Mouse (Mus musculus) A20 (cell line): ENCODE measurements around the gene Jmjd7.

Source experiments
- DNase-seq: peaks from one replicate; pipeline ENCODE4 v3.0.0-alpha.2; 2011; ENCODE audit warnings: low read depth, low spot score

Gene Jmjd7

DNA sequence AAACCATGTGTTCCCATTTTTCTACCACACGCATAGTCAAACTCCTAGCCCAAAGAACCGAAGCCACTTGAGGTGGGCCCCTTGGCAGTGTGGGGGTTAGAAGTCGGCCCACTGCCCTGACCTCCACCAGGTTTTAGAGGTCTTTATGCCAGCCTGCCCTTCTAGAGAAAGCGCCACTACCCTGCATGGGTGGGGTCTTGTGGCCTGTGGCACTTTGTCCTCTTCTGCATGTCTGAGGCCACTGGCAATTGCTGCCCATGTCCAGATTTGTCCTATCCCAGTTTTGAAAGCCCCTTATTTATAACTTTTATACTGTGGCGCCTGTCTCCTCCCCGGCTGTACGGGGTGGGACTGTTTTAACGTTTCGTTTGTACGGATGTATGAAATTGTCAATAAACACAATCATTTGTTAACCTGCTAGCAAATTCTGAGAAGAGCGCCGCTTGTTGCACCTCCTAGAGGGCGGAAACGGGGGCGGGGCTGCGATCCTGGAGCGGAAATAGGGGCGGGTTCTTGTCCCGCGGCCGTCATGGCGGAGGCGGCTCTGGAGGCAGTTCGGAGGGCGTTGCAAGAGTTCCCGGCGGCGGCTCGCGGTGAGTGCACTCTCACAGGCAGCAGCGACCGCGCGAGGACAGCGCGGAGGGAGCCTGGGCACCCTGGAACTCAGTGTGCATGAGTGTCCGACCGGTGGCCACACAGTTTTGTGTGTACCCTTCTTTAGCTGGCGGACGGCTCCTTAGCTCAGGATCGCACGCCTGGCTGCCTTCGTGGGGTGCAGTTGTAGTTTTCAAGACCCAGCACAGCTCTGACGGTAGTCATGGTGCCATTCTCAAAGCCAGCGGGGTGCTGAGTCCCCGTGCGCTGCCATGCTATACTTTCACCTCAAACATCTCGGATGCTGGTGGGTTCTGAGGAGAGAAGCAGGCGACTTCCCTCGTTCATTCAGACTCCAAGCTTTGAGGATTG lies at the start of gene Jmjd7, which contains the start of gene Gm28042:
Gene Jmjd7 (plus strand): TSS at position 500 of the 966 bp plus-strand sequence.
Gene Gm28042 (plus strand): TSS at position 510 of the 966 bp plus-strand sequence.
- peak; percentile 95 for DNase-seq

DNA sequence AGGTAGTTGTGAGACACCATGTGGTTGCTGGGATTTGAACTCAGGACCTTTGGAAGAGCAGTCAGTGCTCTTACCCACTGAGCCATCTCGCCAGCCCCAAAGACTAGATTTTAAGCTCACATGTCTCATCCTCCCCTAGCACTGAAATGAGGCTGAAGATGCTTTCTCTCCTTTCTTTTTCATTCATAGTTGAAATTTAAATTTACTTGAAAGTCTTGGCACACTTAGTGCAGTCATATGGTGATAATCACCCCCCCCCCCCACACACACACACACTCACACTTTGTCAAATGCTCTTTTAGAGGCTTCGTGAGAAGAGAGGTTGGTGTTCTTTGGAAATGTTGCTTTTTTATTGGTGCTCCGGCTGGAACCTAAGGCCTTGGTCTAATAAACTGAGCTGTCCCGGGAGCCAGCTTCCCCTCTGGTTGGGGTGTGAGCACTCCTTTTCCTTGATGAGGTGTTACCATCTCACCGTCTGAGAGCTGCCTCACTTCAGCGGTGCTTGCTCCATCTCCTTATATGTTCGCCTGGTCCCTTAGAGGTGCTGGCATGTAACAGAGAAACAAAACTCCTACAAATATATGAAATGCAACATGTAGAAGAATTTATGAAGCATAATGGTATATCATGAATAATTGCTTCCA lies 46.8 kb upstream of the Jmjd7 start:
- no peak for DNase-seq

DNA sequence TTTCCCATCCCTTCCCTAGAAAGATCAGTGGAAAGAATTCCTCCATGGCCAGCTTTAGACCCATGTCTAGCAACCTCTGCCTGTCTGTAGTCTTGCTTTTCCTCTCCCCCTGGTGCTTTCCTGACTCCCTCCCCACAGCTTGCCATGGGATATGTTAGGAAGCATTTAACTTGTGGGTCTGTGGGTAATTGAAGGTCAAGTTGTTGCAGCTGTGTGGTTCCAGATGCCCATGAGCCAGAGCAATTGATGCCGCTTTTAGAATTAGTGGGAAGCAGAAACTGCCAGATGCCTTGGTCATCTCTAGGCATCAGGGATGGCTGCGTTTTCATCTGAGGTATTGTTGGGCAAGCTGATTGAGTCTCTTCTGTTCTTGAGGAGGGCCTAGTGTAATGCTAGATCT lies 45.7 kb upstream of the Jmjd7 start:
- no peak for DNase-seq

DNA sequence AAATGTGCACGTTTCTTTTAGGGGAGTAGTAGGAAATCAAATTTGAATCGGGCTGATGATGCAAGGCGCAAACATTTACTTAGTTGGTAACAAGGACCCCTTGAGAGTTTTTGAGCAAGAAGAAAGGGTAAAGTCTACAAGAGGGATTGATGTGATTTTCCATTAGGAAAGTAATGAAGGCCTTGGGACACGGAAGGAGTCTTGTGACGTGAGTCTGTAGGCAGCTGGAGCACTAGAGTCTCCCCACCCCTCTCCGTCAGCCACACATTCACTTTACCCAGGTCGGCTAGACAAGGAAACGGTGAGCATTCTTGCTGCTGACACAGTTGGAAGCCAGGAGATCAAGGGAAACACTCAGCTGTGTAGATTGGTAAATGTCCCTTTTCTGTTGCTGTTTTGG lies 41.4 kb upstream of the Jmjd7 start:
- DNase-seq: no peak

DNA sequence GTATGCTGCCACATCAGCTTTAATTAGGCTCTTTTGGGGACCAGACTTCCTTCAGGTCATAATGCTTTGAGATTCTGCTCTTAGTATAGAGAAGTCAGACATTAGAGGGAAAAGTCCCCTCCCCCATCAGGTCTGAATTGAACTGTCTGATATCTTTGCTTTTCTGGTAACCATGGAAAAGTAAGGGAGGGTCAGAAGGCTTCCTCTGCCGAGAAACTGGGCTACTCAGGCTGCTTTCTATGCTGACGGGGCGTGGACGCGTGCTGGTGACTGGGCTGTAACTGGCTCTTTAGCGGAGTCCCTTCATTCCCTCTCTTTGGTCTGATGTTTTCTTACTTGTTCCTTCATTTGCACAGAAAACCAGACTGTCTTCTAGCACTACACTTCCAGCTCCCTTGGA lies 40.9 kb upstream of the Jmjd7 start:
- no peak for DNase-seq

DNA sequence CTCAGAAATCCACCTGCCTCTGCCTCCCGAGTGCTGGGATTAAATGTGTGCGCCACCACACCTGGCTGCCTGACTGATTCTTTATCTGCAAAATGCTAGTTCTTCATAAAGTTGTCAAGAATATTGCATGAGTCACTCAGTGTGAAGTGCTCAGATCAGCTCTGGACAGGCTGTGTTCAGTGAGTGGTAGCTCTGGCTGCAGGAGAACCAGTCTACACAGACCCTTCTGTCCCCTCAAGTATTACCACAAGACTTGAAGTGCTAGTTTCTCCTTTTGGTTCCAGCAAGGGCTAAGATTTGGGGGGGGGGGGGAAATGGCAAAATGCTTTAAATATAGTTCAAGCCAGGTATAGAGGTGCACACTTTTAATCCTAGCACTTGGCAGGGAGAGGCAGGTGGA lies 39.8 kb upstream of the Jmjd7 start:
- no peak for DNase-seq

DNA sequence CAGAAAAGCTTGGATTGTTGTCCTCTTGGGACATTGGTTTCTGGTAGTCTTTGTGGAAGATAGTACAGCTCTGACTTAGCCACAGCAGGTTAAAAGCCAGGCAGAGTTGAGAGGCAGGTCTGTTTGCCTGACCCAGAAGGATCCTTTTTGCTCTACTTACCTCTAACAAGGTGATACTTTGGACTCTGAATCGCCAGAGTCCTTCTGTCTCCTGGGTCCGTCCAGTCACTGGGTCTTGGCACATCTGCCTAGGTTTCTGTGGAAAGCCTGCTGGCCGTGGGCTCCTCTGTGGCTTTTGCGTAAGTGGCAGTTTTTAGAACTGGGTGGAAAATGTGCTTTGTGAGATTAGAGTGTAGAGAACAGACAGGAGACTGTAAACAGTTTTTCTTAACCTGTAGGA lies 38.3 kb upstream of the Jmjd7 start:
- no peak for DNase-seq

DNA sequence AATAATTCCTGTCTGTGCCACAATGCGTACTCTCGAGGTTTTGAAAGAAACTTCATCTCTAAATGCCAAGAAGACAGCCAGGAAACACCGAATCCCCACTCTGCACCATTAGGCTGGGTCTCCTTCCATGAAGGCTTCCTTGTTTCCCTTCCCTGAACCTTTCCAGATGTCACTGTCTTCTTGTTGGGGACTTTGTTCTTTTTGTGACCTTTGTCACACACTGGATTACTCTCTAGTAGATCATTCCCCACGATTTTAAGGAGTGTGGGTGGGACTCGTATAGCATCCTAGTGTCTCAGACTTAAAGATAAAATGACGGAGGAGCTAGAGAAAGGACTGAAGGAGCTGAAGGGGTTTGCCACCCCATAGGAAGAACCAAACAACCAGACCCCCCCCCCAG lies 36.4 kb upstream of the Jmjd7 start:
- no peak for DNase-seq

DNA sequence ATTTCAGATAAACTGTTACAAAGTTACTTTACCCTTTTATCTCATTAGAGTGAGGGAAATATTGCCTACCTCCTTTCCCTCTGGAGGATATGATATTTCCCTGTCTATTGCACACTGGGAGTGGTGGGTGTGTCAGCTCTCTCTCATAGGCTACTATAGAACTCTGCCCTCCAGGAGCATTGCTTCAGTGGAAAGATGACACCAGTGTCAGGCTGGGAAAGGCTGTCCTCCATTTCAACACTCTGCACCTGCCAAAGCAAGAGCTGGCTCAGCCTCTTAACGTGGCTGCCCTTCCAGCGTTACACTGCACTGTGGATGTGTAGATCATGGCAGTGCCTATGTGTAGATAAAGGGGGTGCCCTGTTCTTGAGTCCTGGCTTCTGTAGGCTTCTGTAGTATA lies 34.9 kb upstream of the Jmjd7 start:
- DNase-seq: no peak

DNA sequence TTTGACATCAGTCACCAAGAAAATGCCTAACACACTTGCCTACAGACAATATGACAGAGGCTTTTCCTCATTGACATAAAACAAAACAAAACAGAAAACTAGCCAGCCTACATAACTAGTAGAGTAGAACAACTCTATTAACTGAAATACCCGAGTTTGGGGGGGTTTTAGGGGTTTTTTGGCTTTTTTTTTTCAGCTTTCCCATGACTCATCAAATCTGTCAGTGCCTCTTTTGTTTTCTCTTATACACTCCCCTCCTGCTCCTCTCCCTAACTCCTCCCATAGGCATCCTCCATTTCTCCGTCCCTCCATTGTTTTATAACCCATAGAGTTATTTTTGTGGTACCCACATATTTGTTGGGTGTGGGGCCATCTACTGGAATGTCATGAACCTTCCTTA lies 33.8 kb upstream of the Jmjd7 start:
- DNase-seq: no peak

DNA sequence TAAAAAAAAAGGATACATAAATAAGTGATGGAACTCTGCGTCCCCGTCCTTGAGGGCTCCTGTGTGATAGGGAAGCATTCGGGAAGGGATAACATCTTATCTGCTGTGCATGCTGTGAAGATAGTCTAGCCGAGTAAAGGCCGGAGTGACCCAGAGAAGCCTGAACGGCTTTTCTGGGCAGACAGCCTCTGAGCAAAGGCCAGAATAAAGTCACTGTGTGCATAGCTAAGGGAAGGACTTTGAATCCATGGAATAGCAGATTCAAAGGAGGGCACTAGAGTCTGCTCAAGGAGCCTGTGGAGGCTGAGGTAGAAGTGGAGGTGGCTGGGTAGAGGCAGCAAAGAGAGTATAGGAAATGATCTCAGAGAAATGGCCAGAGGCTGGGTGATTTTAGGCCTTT lies 32.4 kb upstream of the Jmjd7 start:
- DNase-seq: no peak

DNA sequence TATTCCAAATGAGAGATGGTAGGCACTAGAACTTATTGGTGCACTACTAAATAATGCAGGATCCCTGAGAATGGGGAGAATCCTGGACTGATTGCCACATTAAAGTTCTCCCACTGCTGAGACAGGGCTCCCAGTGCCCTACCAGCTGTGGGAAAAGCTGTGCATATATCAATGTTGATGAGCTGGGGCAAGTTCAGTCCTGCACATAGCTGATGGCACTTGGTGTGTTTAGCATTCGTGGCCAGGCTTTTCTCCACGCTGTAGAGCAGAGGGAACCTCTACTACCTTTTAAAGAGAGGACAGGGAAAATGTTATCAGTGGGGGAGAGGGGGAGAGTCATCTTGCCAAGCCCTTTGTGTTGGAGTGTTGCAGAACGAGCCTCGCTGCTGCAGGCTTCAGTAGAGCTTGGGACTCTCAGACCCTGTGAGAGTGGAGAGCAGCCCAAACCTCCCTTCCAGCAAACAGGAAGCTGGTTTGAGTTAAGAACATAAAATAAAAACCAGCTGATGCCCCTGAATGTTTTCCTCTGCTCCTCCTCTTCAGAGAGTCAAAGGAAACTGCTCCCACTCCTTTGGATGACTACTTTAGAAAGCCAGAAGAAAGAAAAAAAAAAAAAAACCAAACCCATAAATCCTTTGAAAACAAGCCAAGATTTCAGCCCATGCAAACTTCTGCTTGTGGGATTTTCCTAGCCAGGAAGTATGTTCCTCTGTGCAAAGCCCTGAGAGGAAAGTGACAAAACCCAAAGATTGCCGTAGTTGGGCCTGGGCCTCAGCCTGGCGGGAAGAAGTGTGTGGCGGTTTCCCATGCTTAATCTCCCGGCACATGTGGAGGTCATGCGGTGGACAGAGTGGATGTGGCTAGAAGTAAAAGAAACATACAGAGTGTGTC lies 31.6 kb upstream of the Jmjd7 start:
- no peak for DNase-seq

DNA sequence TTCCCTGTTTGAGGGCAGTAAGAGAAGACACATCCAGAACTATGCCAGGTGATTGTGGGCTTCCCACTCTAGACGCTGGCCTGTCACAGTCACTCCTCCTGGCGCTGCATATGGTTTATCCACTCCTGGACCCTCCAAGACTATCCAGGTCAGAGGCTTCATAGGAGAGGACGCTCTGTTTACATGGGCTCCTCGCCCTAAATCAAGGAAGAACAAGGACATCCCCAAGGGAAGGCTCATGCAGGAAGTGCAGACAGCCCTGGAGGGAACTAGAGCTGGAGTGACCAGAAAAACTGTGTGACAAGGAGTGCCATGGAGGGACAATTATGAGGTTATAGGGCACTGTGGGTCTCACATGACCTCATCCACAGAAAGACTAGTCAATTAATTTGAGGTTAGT lies 29.9 kb upstream of the Jmjd7 start:
- no peak for DNase-seq

DNA sequence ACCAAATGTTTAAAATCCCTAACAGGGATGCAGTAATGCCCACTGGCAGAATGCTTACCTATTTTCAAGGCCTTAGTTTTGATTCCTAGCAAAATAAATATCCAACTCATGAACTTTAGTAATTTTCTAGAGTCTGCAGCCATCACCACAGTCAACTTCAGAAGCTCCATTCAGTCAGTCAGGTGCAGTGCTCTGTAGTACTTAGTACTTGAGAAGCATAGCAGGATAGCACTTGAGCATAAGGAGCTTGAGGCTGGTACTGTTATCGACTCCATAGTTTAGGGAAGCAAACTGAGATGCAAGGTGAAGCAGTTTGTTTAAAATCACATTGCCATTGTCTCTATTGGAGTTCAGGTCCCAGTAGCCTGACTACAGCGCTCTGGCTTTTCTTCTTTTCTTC lies 27.6 kb upstream of the Jmjd7 start:
- DNase-seq: no peak

DNA sequence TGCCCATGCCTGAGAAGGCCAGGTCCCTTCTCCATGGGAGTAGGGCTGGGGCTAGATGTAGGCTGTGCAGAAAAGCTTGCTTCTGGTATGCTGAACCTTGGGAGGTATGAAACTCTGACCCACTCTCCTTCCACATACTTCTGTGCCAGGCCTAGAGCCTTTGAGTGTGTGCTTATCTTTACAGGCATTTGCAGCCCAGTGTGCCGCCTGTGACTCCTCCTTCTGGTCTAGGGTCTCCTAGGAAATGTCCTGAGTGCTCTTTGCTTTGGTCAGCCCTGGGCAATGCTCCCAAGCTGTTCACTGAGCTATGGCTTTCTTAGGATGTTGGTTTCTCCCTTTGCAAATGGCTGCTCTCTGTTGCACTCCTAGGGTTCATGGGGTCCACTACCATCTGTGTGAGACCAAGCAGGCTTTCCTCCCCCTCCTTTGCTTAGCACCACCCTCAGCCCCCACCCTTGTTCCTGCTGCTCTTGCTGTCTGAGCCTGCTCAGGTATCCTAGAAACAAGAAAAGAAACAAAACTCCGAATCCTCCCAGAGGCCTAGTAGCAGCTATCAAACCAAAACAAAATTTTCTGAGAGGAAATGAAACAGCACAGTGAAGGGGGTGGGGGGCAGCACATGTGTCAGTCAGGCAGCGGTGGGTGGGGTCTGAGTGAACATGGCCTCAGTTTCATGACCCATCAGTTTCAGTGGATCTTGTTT lies 26.2 kb upstream of the Jmjd7 start:
- DNase-seq: peak; percentile 61

DNA sequence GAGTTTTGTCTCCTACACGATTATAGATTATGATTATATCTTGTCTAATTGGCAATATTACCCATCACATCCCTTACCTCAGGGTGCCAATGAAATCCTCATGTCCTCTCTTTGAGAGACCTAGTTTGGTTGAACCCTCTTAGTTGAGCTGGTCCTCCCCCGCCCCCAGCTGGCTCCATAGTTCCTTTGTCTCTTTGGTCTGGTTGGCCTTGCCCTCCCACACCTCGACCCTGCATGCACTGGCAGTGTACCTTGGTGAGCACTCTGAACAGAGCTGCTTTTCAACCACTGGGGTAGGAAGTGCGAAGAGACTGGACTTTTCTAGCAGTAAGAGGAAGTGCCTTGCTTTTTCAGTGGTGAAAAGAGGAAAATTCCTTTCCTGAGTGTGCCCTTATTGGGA lies 25.3 kb upstream of the Jmjd7 start:
- DNase-seq: no peak

DNA sequence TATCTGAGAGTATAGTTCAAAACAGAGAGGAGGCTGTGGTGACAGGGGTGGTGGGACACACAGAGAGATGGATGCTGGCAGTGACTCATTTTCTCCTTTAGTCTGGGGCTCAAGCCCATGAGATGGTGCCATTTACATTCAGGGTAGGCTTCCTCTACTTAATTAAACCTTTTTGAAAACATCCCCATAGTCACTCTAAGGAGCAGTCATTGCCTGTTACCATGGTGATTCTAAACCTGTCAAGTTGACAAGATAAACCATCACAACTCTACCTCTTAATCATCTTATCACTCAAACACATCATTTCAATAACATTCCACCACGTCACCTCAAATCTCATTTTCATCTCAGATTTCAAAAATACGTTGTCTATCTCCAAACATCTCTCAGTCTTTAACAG lies 23.3 kb upstream of the Jmjd7 start:
- no peak for DNase-seq

DNA sequence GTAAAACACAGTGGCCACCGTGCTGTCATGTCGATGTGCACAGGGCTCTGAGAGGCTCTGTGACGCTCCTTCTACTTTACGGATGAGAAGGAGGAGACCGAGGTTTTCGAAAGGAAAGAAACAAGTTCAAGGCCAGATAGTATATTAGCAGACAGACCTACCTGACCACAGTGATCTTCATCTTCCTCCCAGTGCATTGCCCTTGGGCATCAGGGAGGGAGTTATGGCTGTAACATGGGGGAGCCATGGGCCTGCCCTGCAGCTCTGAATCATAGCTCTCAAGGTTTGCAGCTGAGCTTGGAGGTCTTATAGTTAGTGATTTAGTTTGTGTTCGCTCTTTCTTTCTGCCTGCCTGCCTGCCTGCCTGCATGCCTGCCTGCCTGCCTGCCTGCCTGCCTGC lies 20.6 kb upstream of the Jmjd7 start:
- DNase-seq: no peak

DNA sequence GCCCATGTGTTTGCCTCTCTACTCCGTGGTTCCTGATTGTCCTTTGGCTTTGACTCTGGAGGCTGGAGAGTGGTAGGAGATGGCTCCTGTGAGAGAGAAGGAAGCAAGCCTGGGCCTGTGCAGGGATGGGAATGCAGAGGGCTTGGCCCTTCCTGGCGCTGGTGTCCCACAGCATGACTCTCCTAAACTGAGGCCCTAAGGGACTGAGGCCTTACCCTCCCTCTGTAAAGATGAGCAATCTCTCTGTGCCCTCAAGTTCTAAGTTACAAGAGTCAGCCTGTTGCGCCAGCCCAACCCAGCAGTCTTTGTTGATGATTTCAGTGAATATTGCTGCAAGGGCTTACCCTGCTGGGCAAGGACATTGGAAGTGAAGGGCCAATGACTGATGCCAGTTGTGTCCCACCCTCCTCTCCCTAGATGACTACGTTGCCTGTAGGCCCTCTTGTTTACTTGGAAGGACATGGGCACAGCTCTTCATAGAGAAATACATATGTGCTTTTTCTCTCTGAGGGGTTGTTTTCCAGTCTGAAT lies 19.5 kb upstream of the Jmjd7 start:
- DNase-seq: no peak

DNA sequence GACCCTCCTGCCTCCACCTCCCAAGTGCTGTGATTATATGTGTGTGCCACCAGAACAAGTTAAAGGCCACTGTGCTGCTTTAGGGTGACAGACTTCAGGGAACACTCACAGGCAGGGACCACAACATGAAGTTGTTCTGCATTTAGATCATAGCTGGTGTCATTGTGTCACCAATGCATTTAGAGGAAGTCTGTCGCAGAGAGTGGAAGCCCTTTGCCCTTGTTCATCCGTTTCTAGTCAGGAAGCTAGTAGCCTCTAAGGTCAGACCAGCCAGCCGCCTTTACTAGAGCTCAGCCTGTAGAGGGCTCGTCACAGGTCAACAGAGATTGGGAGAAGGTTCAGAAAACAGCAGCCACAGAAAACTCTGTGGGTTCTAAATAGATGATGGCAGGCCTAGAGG lies 18.6 kb upstream of the Jmjd7 start:
- no peak for DNase-seq
